Mouse (Mus musculus) ES-E14 (cell line): Measurements from ENCODE around the gene Gtsf1l.

Experiments used
- CHD2 ChIP-seq: IDR thresholded peaks from 2 replicates; pipeline ENCODE4 v1.6.1; 2014; ENCODE audit warnings: mild to moderate bottlenecking, low read depth, low read length, inconsistent platforms
- HCFC1 ChIP-seq: IDR thresholded peaks from 2 replicates; pipeline ENCODE4 v1.6.1; 2012; ENCODE audit warnings: low read length, inconsistent platforms, borderline replicate concordance; ENCODE audit not compliant: insufficient read depth
- ZC3H11A ChIP-seq: IDR thresholded peaks from 2 replicates; pipeline ENCODE4 v1.6.1; 2012; ENCODE audit warnings: low read depth, mild to moderate bottlenecking, inconsistent platforms, low read length, borderline replicate concordance
- ZNF384 ChIP-seq: IDR thresholded peaks from 2 replicates; pipeline ENCODE4 v1.6.1; 2012; ENCODE audit warnings: low read depth, low read length, inconsistent platforms

GRCm38 (mm10) chr2:163067233-163067632 lies 20.4 kb downstream of the Gtsf1l start:
- TF ChIP-seq ZNF384 (no peak), HCFC1 (no peak), CHD2 (no peak), ZC3H11A (no peak)
